Mouse (Mus musculus) CD4-positive, CD25-positive, alpha-beta regulatory T cell (primary cell): ENCODE measurements around the gene Lypd6. TPM values are rescaled to one million over a fixed set of nuclear protein-coding genes. Genes with fewer than 3 reads are reported as not detected.

Experiments used
- polyA plus RNA-seq: library from polyadenylated mRNA; unstranded; fragments of 100-300 nt; shearing (Covaris generic); gene quantifications from one replicate; pipeline ENCODE4 v1.2.1, GENCODE M21; 2017

Gene Lypd6
- not detected for polyA plus RNA-seq

GRCm38 (mm10) chr2:50066246-50066967 lies at the start of gene Lypd6:
TSS of gene Lypd6 (plus strand) at chr2:50066429.

Other genes starting within 250 kb of the Lypd6 start
- gene Mmadhc, start 230.4 kb downstream of the Lypd6 start, polyA plus RNA-seq = 77.7 TPM